ENCODE assay signal across 35 mouse cellular contexts in genomic region chr1:69382374-69382773, GRCm38 (mm10).
"Had no signal": no experiment of that assay in that cellular context is flagged by ENCODE, and none has a peak within 500 bp of the region (broad histone marks: within the 10 kb centered on the region; RNA-seq: fewer than 3 reads in every experiment).

No protein-coding gene starts in this region.

- H3K36me3 ChIP-seq: heart, embryonic 12.5 days; heart, embryonic 13.5 days; heart, embryonic 15.5 days; hindbrain, embryonic 10.5 days; hindbrain, embryonic 12.5 days; hindbrain, embryonic 13.5 days; hindbrain, embryonic 15.5 days; intestine, embryonic 15.5 days; kidney, embryonic 15.5 days had no signal

- H3K4me3 ChIP-seq: heart, embryonic 12.5 days; heart, embryonic 13.5 days; heart, embryonic 15.5 days; hindbrain, embryonic 10.5 days; hindbrain, embryonic 12.5 days; hindbrain, embryonic 13.5 days; hindbrain, embryonic 15.5 days; intestine, embryonic 15.5 days; kidney, embryonic 15.5 days; layer of hippocampus, adult 2 months; left cerebral cortex, adult 2 months had no signal

- ATAC-seq: hindbrain, embryonic 16.5 days; hindbrain, postnatal 0 days; inflammation-experienced regulatory T-cells, adult 6 months; intestine, embryonic 15.5 days; intestine, embryonic 16.5 days; intestine, postnatal 0 days had no signal

- H3K9me3 ChIP-seq: heart, embryonic 15.5 days; hindbrain, embryonic 15.5 days had no signal

- H3K9ac ChIP-seq: heart, embryonic 12.5 days; heart, embryonic 13.5 days; heart, embryonic 15.5 days; hindbrain, embryonic 12.5 days; hindbrain, embryonic 13.5 days; hindbrain, embryonic 14.5 days; hindbrain, embryonic 15.5 days; intestine, embryonic 15.5 days; kidney, embryonic 15.5 days had no signal

- H3K4me1 ChIP-seq: heart, embryonic 12.5 days; heart, embryonic 13.5 days; heart, embryonic 15.5 days; hindbrain, embryonic 10.5 days; hindbrain, embryonic 12.5 days; hindbrain, embryonic 13.5 days; hindbrain, embryonic 15.5 days; intestine, embryonic 15.5 days; kidney, embryonic 15.5 days had no signal

- H3K27me3 ChIP-seq: heart, embryonic 12.5 days; heart, embryonic 13.5 days; heart, embryonic 15.5 days; hindbrain, embryonic 12.5 days; hindbrain, embryonic 13.5 days; hindbrain, embryonic 15.5 days; intestine, embryonic 15.5 days; kidney, embryonic 15.5 days had no signal

- H3K4me2 ChIP-seq: heart, embryonic 11.5 days; heart, embryonic 12.5 days; heart, embryonic 13.5 days; heart, embryonic 15.5 days; hindbrain, embryonic 12.5 days; hindbrain, embryonic 13.5 days; hindbrain, embryonic 14.5 days; hindbrain, embryonic 15.5 days; intestine, embryonic 15.5 days; kidney, embryonic 15.5 days had no signal

- H3K27ac ChIP-seq: heart, embryonic 13.5 days; heart, embryonic 15.5 days; hindbrain, embryonic 10.5 days; hindbrain, embryonic 12.5 days; hindbrain, embryonic 13.5 days; hindbrain, embryonic 14.5 days; hindbrain, embryonic 15.5 days; hindbrain, postnatal 0 days; intestine, embryonic 15.5 days; kidney, embryonic 15.5 days; kidney, postnatal 0 days; layer of hippocampus, adult 2 months; left cerebral cortex, adult 2 months had no signal

- DNase-seq: heart, postnatal 10 days; heart, postnatal 14 days; heart, postnatal 36 days; heart, postnatal 4 days; kidney, adult 11 months; kidney, adult 18-20 months; kidney, adult 2 months; kidney, adult 8-10 months; kidney, adult 9 months; kidney, postnatal 10 days; kidney, postnatal 14 days; kidney, postnatal 25 days; kidney, postnatal 36 days; kidney, postnatal 4 days; layer of hippocampus, adult 9-11 months; layer of hippocampus, postnatal 36 days had no signal
